Mouse (Mus musculus): ENCODE measurements at regions not wholly inside any gene's neighbourhood (a gene's known extent, or its start where the extent isn't known, plus 50 kb on each side); places are given as distances from the start of the nearest gene placed in this dataset.
A peak's percentile ranks its signal among the peaks of the same experiment; 100 is the strongest.

GRCm38 (mm10) chr10:117934797-117935196, 89.0 kb upstream of the Rap1b start:
- Histone ChIP-seq H3K27ac (ENCODE audit: insufficient read depth, low read depth, low read length) (no peak overlapping the region), H3K4me3 (ENCODE audit: insufficient read depth, low read length) (no peak overlapping the region), H3K4me1 (ENCODE audit: control insufficient read depth, insufficient read depth, low read length) (peaks cover 2% of the 10 kb centered on the region; the same call in 1 of the 2 replicates)
- TF ChIP-seq CTCF (IDR thresholded peaks at IDR 0.05; ENCODE audit: low read depth, low read length): no peak
- TF ChIP-seq POLR2A (IDR thresholded peaks at IDR 0.05; ENCODE audit: borderline replicate concordance, low read depth, low read length): no peak

- no peak overlapping the region for H3K27ac ChIP-seq (ENCODE audit: insufficient read depth, low read depth, low read length)
- H3K4me3 ChIP-seq (ENCODE audit: insufficient read depth, low read length): no peak overlapping the region
- TF ChIP-seq CTCF (IDR thresholded peaks at IDR 0.05; ENCODE audit: low read depth, low read length) (no peak), POLR2A (IDR thresholded peaks at IDR 0.05; ENCODE audit: borderline replicate concordance, low read depth, low read length) (no peak)
- peaks cover 17% of the 10 kb centered on the region for H3K4me1 ChIP-seq (ENCODE audit: control insufficient read depth, insufficient read depth, low read length)
These were observed 92.9 kb upstream of the Rap1b start for GRCm38 (mm10) chr10:117938717-117939116.

- H3K4me3 ChIP-seq (ENCODE audit: insufficient read depth, low read length): peak overlapping the region; percentile 49
- no peak for TF ChIP-seq POLR2A (IDR thresholded peaks at IDR 0.05; ENCODE audit: borderline replicate concordance, low read depth, low read length)
- no peak for TF ChIP-seq CTCF (IDR thresholded peaks at IDR 0.05; ENCODE audit: low read depth, low read length)
- H3K27ac ChIP-seq (ENCODE audit: insufficient read depth, low read depth, low read length): peak overlapping the region; percentile 83
- peaks cover 18% of the 10 kb centered on the region for H3K4me1 ChIP-seq (ENCODE audit: control insufficient read depth, insufficient read depth, low read length)
These were observed 94.8 kb upstream of the Rap1b start for GRCm38 (mm10) chr10:117940441-117941265.

- peaks cover 18% of the 10 kb centered on the region for H3K4me1 ChIP-seq (ENCODE audit: control insufficient read depth, insufficient read depth, low read length)
- TF ChIP-seq POLR2A (IDR thresholded peaks at IDR 0.05; ENCODE audit: borderline replicate concordance, low read depth, low read length) (no peak), CTCF (IDR thresholded peaks at IDR 0.05; ENCODE audit: low read depth, low read length) (no peak)
- peak overlapping the region; percentile 49 for H3K4me3 ChIP-seq (ENCODE audit: insufficient read depth, low read length)
- peak overlapping the region; percentile 83 for H3K27ac ChIP-seq (ENCODE audit: insufficient read depth, low read depth, low read length)
These were observed 95.4 kb upstream of the Rap1b start for GRCm38 (mm10) chr10:117941266-117941651.

- Histone ChIP-seq H3K27ac (ENCODE audit: insufficient read depth, low read depth, low read length) (no peak overlapping the region), H3K4me1 (ENCODE audit: control insufficient read depth, insufficient read depth, low read length) (peaks cover 18% of the 10 kb centered on the region), H3K4me3 (ENCODE audit: insufficient read depth, low read length) (no peak overlapping the region)
- TF ChIP-seq POLR2A (IDR thresholded peaks at IDR 0.05; ENCODE audit: borderline replicate concordance, low read depth, low read length) (no peak), CTCF (IDR thresholded peaks at IDR 0.05; ENCODE audit: low read depth, low read length) (no peak)
These were observed 98.0 kb upstream of the Rap1b start for GRCm38 (mm10) chr10:117943702-117944307.

- peaks cover 10% of the 10 kb centered on the region for H3K4me1 ChIP-seq (ENCODE audit: control insufficient read depth, insufficient read depth, low read length)
These were observed 101.4 kb upstream of the Rap1b start for GRCm38 (mm10) chr10:117947191-117947590.

GRCm38 (mm10) chr10:117947911-117948310, 102.1 kb upstream of the Rap1b start:
- H3K27ac ChIP-seq (ENCODE audit: insufficient read depth, low read depth, low read length): no peak overlapping the region
- TF ChIP-seq POLR2A (IDR thresholded peaks at IDR 0.05; ENCODE audit: borderline replicate concordance, low read depth, low read length) (no peak), CTCF (IDR thresholded peaks at IDR 0.05; ENCODE audit: low read depth, low read length) (no peak)

More at GRCm38 (mm10) chr10:117947191-117947590, 101.4 kb upstream of the Rap1b start:
- Histone ChIP-seq H3K4me3 (ENCODE audit: insufficient read depth, low read length) (no peak overlapping the region), H3K27ac (ENCODE audit: insufficient read depth, low read depth, low read length) (no peak overlapping the region)
- TF ChIP-seq CTCF (IDR thresholded peaks at IDR 0.05; ENCODE audit: low read depth, low read length): no peak
- no peak for TF ChIP-seq POLR2A (IDR thresholded peaks at IDR 0.05; ENCODE audit: borderline replicate concordance, low read depth, low read length)

GRCm38 (mm10) chr10:117952116-117953025, 106.5 kb upstream of the Rap1b start:
- TF ChIP-seq POLR2A (IDR thresholded peaks at IDR 0.05; ENCODE audit: borderline replicate concordance, low read depth, low read length) (no peak), CTCF (IDR thresholded peaks at IDR 0.05; ENCODE audit: low read depth, low read length) (no peak)
- H3K4me1 ChIP-seq (ENCODE audit: control insufficient read depth, insufficient read depth, low read length): peaks cover 29% of the 10 kb centered on the region
- H3K4me3 ChIP-seq (ENCODE audit: insufficient read depth, low read length): no peak overlapping the region
- H3K27ac ChIP-seq (ENCODE audit: insufficient read depth, low read depth, low read length): peak overlapping the region; percentile 65

More at GRCm38 (mm10) chr10:117947911-117948310, 102.1 kb upstream of the Rap1b start:
- H3K4me3 ChIP-seq (ENCODE audit: insufficient read depth, low read length): no peak overlapping the region
- H3K4me1 ChIP-seq (ENCODE audit: control insufficient read depth, insufficient read depth, low read length): peaks cover 15% of the 10 kb centered on the region

GRCm38 (mm10) chr10:117953026-117953711, 107.3 kb upstream of the Rap1b start:
- TF ChIP-seq CTCF (IDR thresholded peaks at IDR 0.05; ENCODE audit: low read depth, low read length): no peak
- TF ChIP-seq POLR2A (IDR thresholded peaks at IDR 0.05; ENCODE audit: borderline replicate concordance, low read depth, low read length): no peak
- Histone ChIP-seq H3K27ac (ENCODE audit: insufficient read depth, low read depth, low read length) (peak overlapping the region; percentile 88), H3K4me3 (ENCODE audit: insufficient read depth, low read length) (peak overlapping the region; percentile 22; the same call in 1 of the 2 replicates), H3K4me1 (ENCODE audit: control insufficient read depth, insufficient read depth, low read length) (peaks cover 29% of the 10 kb centered on the region)
